Mouse (Mus musculus) forebrain, embryonic 11.5 days (tissue): ENCODE data around the gene Ajap1. TPM values are rescaled to one million over a fixed set of nuclear protein-coding genes. Genes with fewer than 3 reads are reported as not detected.

Source experiments
- ATAC-seq: fragments of 200-750 bp; cut with Nextera tagmentation; replicated peaks from 2 replicates; pipeline ENCODE4 v1.8.0; 2017; ENCODE audit warnings: moderate TSS enrichment; ENCODE audit not compliant: low FRiP score
- DNase-seq: peaks from one replicate; pipeline ENCODE4 v3.0.0-alpha.2; 2017; ENCODE audit warnings: low spot score
- H3K27ac ChIP-seq: fragments of 300-500 bp; sonication (generic); 2 replicates; pipeline ENCODE4 v1.5.1; 2014; ENCODE audit warnings: low read depth, low read length
- H3K27me3 ChIP-seq: fragments of 300-500 bp; sonication (generic); 2 replicates; pipeline ENCODE4 v1.6.1; 2014; ENCODE audit warnings: mild to moderate bottlenecking, low read length, mixed read lengths; ENCODE audit not compliant: control insufficient read depth, insufficient read depth
- H3K36me3 ChIP-seq: fragments of 300-500 bp; sonication (generic); 2 replicates; pipeline ENCODE4 v1.6.1; 2014; ENCODE audit warnings: mild to moderate bottlenecking, low read length, moderate library complexity, mixed read lengths; ENCODE audit not compliant: control insufficient read depth, insufficient read depth
- H3K4me1 ChIP-seq: fragments of 300-500 bp; sonication (generic); replicated peaks from 2 replicates; pipeline ENCODE4 v1.6.1; 2014; ENCODE audit warnings: low read length, mixed read lengths; ENCODE audit not compliant: control insufficient read depth, insufficient read depth
- H3K4me2 ChIP-seq: fragments of 300-500 bp; sonication (generic); 2 replicates; pipeline ENCODE4 v1.6.1; 2014; ENCODE audit warnings: low read depth, mild to moderate bottlenecking, low read length, moderate library complexity, mixed read lengths; ENCODE audit not compliant: severe bottlenecking
- H3K4me3 ChIP-seq: fragments of 300-500 bp; sonication (generic); 2 replicates; pipeline ENCODE4 v1.5.1; 2014; ENCODE audit warnings: low read depth, low read length
- H3K9ac ChIP-seq: fragments of 300-500 bp; sonication (generic); 2 replicates; pipeline ENCODE4 v1.6.1; 2014; ENCODE audit warnings: low read length
- H3K9me3 ChIP-seq: fragments of 300-500 bp; sonication (generic); 2 replicates; pipeline ENCODE4 v1.6.1; 2016; ENCODE audit warnings: low read length, mixed read lengths; ENCODE audit not compliant: control insufficient read depth
- WGBS: fragments of 180-500 bp; shearing (Covaris S2); extraction: QIAGEN DNeasy Blood & Tissue Kit; methylation state at CpG from one replicate; pipeline ENCODE4 v1.1.7; 2014; 5-methylcytosine and 5-hydroxymethylcytosine counted together
- polyA plus RNA-seq: library from polyadenylated mRNA; unstranded; fragments of >200 nt; fragmentation: Nextera tagmentation; extraction: Ambion mirVana; gene quantifications from 2 replicates; pipeline ENCODE4 v1.2.1, GENCODE M21; 2014

Gene Ajap1
- polyA plus RNA-seq, 1 experiment from 2014 or later, result 1.5 TPM

DNA sequence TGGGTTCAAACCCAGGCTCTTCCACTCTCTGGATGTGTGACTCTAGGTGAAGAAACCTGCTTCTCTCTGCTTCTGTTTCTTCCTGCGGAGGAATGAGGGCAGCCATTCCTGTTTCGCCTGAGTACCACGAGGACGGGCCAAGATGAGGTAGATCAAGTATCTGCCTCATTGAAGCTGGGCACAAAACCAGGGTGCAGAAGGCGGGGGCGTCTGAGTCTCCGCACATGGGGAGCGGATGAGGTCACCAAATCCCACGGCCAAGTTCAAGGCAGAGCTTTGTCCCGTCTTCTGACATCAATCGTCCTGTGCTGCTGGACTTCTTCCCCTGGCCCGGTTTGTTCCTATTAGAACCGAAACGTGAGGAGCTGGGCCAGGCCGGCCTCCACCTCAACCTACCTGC, 12.9 kb downstream of the Ajap1 start:
- Histone ChIP-seq H3K4me3 (no peak overlapping the region), H3K27ac (no peak overlapping the region), H3K9ac (no peak overlapping the region), H3K4me1 (0 out of 2 replicates have a peak, but pooled peaks cover 2% of the 10 kb centered on the region), H3K36me3 (no peaks in the 10 kb centered on the region), H3K4me2 (no peak overlapping the region), H3K9me3 (peaks cover 3% of the 10 kb centered on the region; the same call in 1 of the 2 replicates), H3K27me3 (no peaks in the 10 kb centered on the region)
- DNase-seq, result no peak
- no peak for ATAC-seq
- 92% methylated on average over 15 of the region's 15 CpGs for WGBS

DNA sequence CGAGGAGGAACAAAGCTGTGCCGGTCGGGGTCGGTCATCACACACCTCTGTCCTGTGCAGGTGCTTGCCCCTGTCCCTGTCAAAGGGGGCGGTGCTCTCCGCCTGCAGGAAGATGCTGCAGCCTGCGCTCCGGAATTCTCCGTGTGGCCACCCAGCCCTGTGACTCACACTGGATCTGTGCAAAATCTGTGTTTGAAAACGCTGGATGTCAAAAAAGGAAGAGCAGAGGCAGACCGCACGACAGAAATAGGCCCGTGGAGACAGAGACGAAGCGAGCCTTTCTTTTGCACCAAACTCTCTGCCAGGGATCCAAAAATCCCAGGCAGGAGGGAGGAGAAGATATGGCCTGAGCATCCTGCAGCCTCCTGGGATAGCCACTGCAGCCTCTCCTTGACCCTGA, 22.7 kb downstream of the Ajap1 start:
- Histone ChIP-seq H3K9ac (no peak overlapping the region), H3K9me3 (no peaks in the 10 kb centered on the region), H3K36me3 (no peaks in the 10 kb centered on the region), H3K4me2 (no peak overlapping the region), H3K27ac (no peak overlapping the region), H3K4me1 (0 out of 2 replicates have a peak, but pooled peaks cover under 1% of the 10 kb centered on the region), H3K4me3 (no peak overlapping the region), H3K27me3 (no peaks in the 10 kb centered on the region)
- ATAC-seq, result no peak
- no peak for DNase-seq
- WGBS, result 89% methylated on average over 15 of the region's 15 CpGs

DNA sequence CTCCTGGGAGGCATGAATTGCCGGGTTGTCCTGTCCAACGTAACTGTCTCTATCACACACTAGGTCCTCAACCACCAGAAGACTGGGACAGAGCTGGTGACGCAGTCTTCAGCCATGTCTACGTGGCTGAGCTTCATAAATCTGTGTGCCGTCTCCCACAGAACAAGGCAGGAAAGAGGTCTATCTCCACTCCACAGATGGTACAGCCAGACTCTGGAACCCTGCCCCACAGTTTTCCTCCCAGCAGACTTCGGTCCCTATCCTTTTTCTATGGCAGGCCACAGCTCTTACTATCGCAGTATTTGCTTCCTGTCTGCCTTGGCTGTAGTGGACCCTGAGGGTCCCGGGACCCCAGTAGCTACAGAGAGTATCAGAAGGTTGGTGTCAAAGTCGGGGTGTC, 23.1 kb downstream of the Ajap1 start:
- no peaks in the 10 kb centered on the region for H3K4me1 ChIP-seq
- no peaks in the 10 kb centered on the region for H3K9me3 ChIP-seq
- H3K27ac ChIP-seq, result no peak overlapping the region
- H3K27me3 ChIP-seq, result no peaks in the 10 kb centered on the region
- no peak overlapping the region for H3K4me2 ChIP-seq
- DNase-seq (no peak), ATAC-seq (no peak)
- 91% methylated on average over 9 of the region's 9 CpGs for WGBS
- no peak overlapping the region for H3K4me3 ChIP-seq
- no peaks in the 10 kb centered on the region for H3K36me3 ChIP-seq
- H3K9ac ChIP-seq, result no peak overlapping the region

GRCm38 (mm10) chr4:153458821-153459220, 23.8 kb downstream of the Ajap1 start:
- no peak overlapping the region for H3K4me3 ChIP-seq
- no peaks in the 10 kb centered on the region for H3K9me3 ChIP-seq
- no peaks in the 10 kb centered on the region for H3K27me3 ChIP-seq
- no peaks in the 10 kb centered on the region for H3K36me3 ChIP-seq
- no peaks in the 10 kb centered on the region for H3K4me1 ChIP-seq
- no peak overlapping the region for H3K27ac ChIP-seq
- 92% methylated on average over 15 of the region's 15 CpGs for WGBS
- DNase-seq (no peak), ATAC-seq (no peak)
- H3K4me2 ChIP-seq, result no peak overlapping the region
- no peak overlapping the region for H3K9ac ChIP-seq

DNA sequence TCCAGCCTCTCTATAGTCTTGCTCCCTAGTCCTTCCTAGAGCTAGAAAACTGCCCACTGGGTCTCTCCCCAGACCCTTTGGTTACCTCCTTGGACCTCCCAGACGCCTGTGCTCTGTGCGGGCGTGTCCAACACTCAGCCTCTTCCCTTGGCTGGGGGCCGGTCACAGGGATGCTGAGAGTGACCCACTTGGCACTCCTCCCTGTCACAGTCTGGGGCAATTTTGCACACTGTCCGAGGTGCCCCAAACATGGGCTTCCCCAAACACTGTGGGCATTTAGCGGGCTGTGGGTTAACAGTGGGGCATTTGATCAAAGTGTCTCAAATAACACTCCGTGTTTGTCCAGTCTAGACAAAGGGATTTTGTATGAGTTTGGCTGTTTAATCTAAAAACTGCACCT, 29.1 kb downstream of the Ajap1 start:
- DNase-seq (no peak), ATAC-seq (no peak)
- Histone ChIP-seq H3K27me3 (no peaks in the 10 kb centered on the region), H3K36me3 (no peaks in the 10 kb centered on the region), H3K9ac (no peak overlapping the region), H3K4me1 (no peaks in the 10 kb centered on the region), H3K4me2 (no peak overlapping the region), H3K9me3 (no peaks in the 10 kb centered on the region), H3K27ac (no peak overlapping the region), H3K4me3 (no peak overlapping the region)
- 89% methylated on average over 7 of the region's 7 CpGs for WGBS

GRCm38 (mm10) chr4:153451516-153451915, 31.1 kb downstream of the Ajap1 start:
- Histone ChIP-seq H3K4me2 (no peak overlapping the region), H3K4me1 (no peaks in the 10 kb centered on the region), H3K27me3 (no peaks in the 10 kb centered on the region), H3K27ac (no peak overlapping the region), H3K9ac (no peak overlapping the region), H3K9me3 (no peaks in the 10 kb centered on the region), H3K36me3 (no peaks in the 10 kb centered on the region), H3K4me3 (no peak overlapping the region)
- no peak for DNase-seq
- 90% methylated on average over 8 of the region's 8 CpGs for WGBS
- ATAC-seq, result no peak

GRCm38 (mm10) chr4:153442522-153442921, 40.1 kb downstream of the Ajap1 start:
- H3K9me3 ChIP-seq, result no peaks in the 10 kb centered on the region
- H3K9ac ChIP-seq, result no peak overlapping the region
- no peak for ATAC-seq
- H3K36me3 ChIP-seq, result no peaks in the 10 kb centered on the region
- no peak for DNase-seq
- H3K27ac ChIP-seq, result no peak overlapping the region
- no peak overlapping the region for H3K4me2 ChIP-seq
- no peaks in the 10 kb centered on the region for H3K27me3 ChIP-seq
- H3K4me1 ChIP-seq, result no peaks in the 10 kb centered on the region
- no peak overlapping the region for H3K4me3 ChIP-seq
- WGBS, result 90% methylated on average over 10 of the region's 10 CpGs

DNA sequence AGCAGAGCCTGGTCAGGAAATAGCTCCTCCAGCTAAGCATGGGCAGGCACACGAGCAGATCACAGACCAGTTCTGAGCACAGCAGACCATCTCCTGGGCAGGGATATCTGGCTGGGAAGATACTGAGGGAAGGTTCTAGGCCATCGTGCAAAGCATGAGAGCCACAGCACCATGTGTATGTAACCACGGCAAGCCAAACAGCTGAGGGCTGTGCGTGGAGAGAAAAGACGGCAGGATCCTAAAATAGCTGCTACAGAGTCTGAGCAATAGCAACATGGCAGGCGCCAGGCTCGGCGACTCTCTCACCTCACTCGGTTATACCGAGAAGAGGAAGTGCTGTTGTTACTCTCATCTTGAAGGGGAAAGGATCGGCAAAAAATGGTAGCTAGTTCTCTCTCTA, 42.7 kb downstream of the Ajap1 start:
- DNase-seq (no peak), ATAC-seq (no peak)
- Histone ChIP-seq H3K36me3 (no peaks in the 10 kb centered on the region), H3K9me3 (no peaks in the 10 kb centered on the region), H3K4me3 (no peak overlapping the region), H3K27ac (no peak overlapping the region), H3K4me2 (no peak overlapping the region), H3K9ac (no peak overlapping the region), H3K27me3 (no peaks in the 10 kb centered on the region), H3K4me1 (0 out of 2 replicates have a peak, but pooled peaks cover 3% of the 10 kb centered on the region)
- WGBS, result 89% methylated on average over 11 of the region's 11 CpGs

GRCm38 (mm10) chr4:153439031-153439430, 43.6 kb downstream of the Ajap1 start:
- DNase-seq (no peak), ATAC-seq (no peak)
- Histone ChIP-seq H3K9me3 (no peaks in the 10 kb centered on the region), H3K4me3 (no peak overlapping the region), H3K27me3 (no peaks in the 10 kb centered on the region), H3K4me2 (no peak overlapping the region), H3K9ac (no peak overlapping the region), H3K36me3 (no peaks in the 10 kb centered on the region), H3K4me1 (0 out of 2 replicates have a peak, but pooled peaks cover 3% of the 10 kb centered on the region), H3K27ac (no peak overlapping the region)
- WGBS, result 63% methylated on average over 12 of the region's 12 CpGs
